Mouse (Mus musculus): ENCODE measurements around the gene Il1rl1. TPM values are rescaled to one million over a fixed set of nuclear protein-coding genes. Genes with fewer than 3 reads are reported as not detected.

Il1rl1 gene
- polyA plus RNA-seq, 1 experiment: 0.14 TPM

Other genes starting within 250 kb of the Il1rl1 start
- gene Il1r1, start 204.5 kb upstream of the Il1rl1 start, polyA plus RNA-seq (2012; rRNA removed): 1.4 and 1.6 TPM in 2 replicates
- gene Il1rl2, start 105.0 kb upstream of the Il1rl1 start, polyA plus RNA-seq (2012; rRNA removed): 0.48 and 0.88 TPM in 2 replicates
- 0.12 and 0.17 TPM in 2 replicates for gene Il18r1, start 36.0 kb downstream of the Il1rl1 start, polyA plus RNA-seq (2012; rRNA removed)
- gene Il18rap, start 85.8 kb downstream of the Il1rl1 start, polyA plus RNA-seq (2012; rRNA removed): 0.02 and 0.06 TPM in 2 replicates
- gene Slc9a4, start 150.5 kb downstream of the Il1rl1 start, polyA plus RNA-seq (2012; rRNA removed): 2.3 and 3.4 TPM in 2 replicates

Data from frontal cortex, adult 2 months (tissue).